Mouse (Mus musculus): Measurements from ENCODE around the gene Cd38.

DNA sequence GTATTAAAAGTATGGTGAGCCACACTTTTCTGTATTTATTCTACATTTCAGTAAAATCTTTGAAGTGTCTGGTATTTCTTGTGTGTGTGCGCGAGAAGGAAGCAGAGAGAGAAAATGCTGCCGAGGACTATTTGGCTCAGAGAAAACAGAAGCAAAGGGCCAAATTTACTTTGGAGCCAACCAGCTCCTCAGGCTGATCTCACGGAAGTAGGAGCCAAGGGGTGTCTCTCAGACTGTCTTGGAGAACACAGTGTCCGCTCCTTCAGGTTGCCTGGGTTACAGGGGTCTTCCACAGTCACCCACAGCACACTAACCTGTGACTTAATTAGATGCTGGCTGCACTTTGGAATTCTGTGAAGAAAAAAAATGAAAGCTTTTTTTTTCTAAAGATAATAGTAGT is 23.3 kb upstream of the Cd38 start:
- TF ChIP-seq POLR2A (IDR thresholded peaks at IDR 0.05; ENCODE audit: low read depth, low read length), result no peak
- TF ChIP-seq CTCF (IDR thresholded peaks at IDR 0.05; ENCODE audit: extremely low read depth, insufficient read depth, insufficient read length, insufficient replicate concordance), result no peak
